Mouse (Mus musculus) hindbrain, embryonic 11.5 days (tissue): ENCODE measurements at regions not wholly inside any gene's neighbourhood (a gene's known extent, or its start where the extent isn't known, plus 50 kb on each side); places are given as distances from the start of the nearest gene placed in this dataset.

ENCODE experiments used
- ATAC-seq: fragments of 200-750 bp; cut with Nextera tagmentation; 2 replicates; pipeline ENCODE4 v1.8.0; 2017; ENCODE audit warnings: mild to moderate bottlenecking, moderate TSS enrichment, moderate library complexity; ENCODE audit not compliant: low FRiP score
- DNase-seq: peaks from one replicate; pipeline ENCODE4 v3.0.0-alpha.2; 2015; ENCODE audit warnings: low spot score
- H3K27ac ChIP-seq: fragments of 300-500 bp; sonication (generic); 2 replicates; pipeline ENCODE4 v1.5.1; 2014; ENCODE audit warnings: mild to moderate bottlenecking, low read depth, low read length
- H3K27me3 ChIP-seq: fragments of 300-500 bp; sonication (generic); 2 replicates; pipeline ENCODE4 v1.6.1; 2014; ENCODE audit warnings: mild to moderate bottlenecking, low read length, moderate library complexity, mixed read lengths; ENCODE audit not compliant: control insufficient read depth, insufficient read depth
- H3K36me3 ChIP-seq: fragments of 300-500 bp; sonication (generic); 2 replicates; pipeline ENCODE4 v1.6.1; 2014; ENCODE audit warnings: mild to moderate bottlenecking, low read length, moderate library complexity, mixed read lengths; ENCODE audit not compliant: control insufficient read depth, insufficient read depth
- H3K4me1 ChIP-seq: fragments of 300-500 bp; sonication (generic); replicated peaks from 2 replicates; pipeline ENCODE4 v1.6.1; 2014; ENCODE audit warnings: low read length, mixed read lengths; ENCODE audit not compliant: control insufficient read depth, insufficient read depth
- H3K4me2 ChIP-seq: fragments of 300-500 bp; sonication (generic); replicated peaks from 2 replicates; pipeline ENCODE4 v1.6.1; 2014; ENCODE audit warnings: mild to moderate bottlenecking, low read depth, low read length
- H3K4me3 ChIP-seq: fragments of 300-500 bp; sonication (generic); 2 replicates; pipeline ENCODE4 v1.5.1; 2014; ENCODE audit warnings: low read depth, low read length
- H3K9ac ChIP-seq: fragments of 300-500 bp; sonication (generic); 2 replicates; pipeline ENCODE4 v1.6.1; 2014; ENCODE audit warnings: low read depth, low read length
- H3K9me3 ChIP-seq: fragments of 300-500 bp; sonication (generic); 2 replicates; pipeline ENCODE4 v1.6.1; 2016; ENCODE audit warnings: low read length; ENCODE audit not compliant: control insufficient read depth
- WGBS: fragments of 180-500 bp; shearing (Covaris S2); extraction: QIAGEN DNeasy Blood & Tissue Kit; methylation state at CpG from one replicate; pipeline ENCODE4 v1.1.7; 2014; 5-methylcytosine and 5-hydroxymethylcytosine counted together

DNA sequence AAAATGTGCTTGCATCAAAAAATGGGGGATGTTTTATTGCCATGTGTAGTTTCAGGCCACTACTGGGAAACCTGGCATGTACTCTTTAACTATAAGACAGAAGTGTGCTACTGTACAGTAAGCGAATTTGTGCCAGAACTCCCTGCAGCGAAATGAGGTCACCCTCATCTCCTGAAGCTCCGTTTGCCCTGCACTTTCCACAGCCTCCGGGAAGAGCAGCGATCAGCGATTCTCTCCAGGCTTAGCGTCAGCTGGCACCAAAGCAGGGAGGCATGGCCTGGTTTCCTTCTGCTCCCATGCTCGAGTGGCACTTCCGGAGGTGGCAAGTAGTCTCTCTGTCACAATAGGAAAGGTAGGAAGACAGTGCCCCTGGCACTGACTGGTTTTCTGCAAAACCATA, 88.8 kb upstream of the Arg1 start:
- Histone ChIP-seq H3K9ac (no peak overlapping the region), H3K9me3 (no peaks in the 10 kb centered on the region), H3K36me3 (no peaks in the 10 kb centered on the region), H3K4me1 (no peaks in the 10 kb centered on the region), H3K4me2 (no peak overlapping the region), H3K4me3 (no peak overlapping the region), H3K27ac (no peak overlapping the region), H3K27me3 (no peaks in the 10 kb centered on the region)
- 81% methylated on average over 9 of the region's 9 CpGs for WGBS
- DNase-seq (no peak), ATAC-seq (no peak)

DNA sequence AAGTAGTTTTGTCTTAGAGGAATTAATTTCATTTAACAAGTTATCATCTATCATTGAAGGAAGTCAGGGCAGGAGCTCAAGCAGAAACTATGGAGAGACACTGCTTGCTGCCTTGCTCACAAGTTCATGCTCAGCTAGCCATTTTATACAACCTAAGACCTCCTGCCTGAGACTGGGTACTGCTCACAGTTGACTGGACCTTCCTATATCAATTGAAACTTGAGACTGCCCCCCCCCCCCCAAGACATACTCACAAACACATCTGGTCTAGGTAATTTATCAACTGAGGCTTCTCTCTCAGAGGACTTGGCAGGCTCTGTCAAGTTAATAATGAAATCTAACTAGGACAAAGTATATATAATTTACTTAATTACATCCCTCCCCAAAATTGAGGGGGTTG, 84.8 kb upstream of the Arg1 start:
- no peaks in the 10 kb centered on the region for H3K4me1 ChIP-seq
- H3K9ac ChIP-seq: no peak overlapping the region
- H3K27ac ChIP-seq: no peak overlapping the region
- no peaks in the 10 kb centered on the region for H3K27me3 ChIP-seq
- no peak overlapping the region for H3K4me2 ChIP-seq
- no peak for DNase-seq
- H3K36me3 ChIP-seq: no peaks in the 10 kb centered on the region
- H3K9me3 ChIP-seq: no peaks in the 10 kb centered on the region
- ATAC-seq: no peak
- no peak overlapping the region for H3K4me3 ChIP-seq

DNA sequence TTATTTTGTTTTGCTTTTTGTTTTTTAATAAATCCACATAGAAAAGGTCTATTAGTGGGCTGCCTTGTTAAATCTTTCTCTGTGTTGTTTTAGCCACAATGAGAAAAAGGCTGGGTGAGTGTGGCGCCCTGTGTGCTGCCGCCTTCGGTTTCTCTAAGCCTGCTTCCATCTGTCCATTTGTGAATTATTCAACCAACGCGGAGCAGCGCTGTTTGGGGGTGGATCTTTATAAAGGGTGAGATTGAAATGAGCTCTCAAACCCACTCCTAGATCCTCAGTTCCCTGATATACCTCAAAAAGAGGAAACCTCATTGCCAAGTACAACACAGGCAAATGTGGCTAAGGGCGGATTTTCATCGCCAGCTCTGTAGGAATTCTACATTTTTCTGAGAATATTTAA, 74.0 kb upstream of the Arg1 start:
- DNase-seq (no peak), ATAC-seq (no peak)
- Histone ChIP-seq H3K9me3 (no peaks in the 10 kb centered on the region), H3K27me3 (no peaks in the 10 kb centered on the region), H3K27ac (no peak overlapping the region), H3K36me3 (no peaks in the 10 kb centered on the region), H3K4me3 (no peak overlapping the region), H3K9ac (no peak overlapping the region), H3K4me2 (no peak overlapping the region), H3K4me1 (no peaks in the 10 kb centered on the region)
- 79% methylated on average over 8 of the region's 8 CpGs for WGBS

DNA sequence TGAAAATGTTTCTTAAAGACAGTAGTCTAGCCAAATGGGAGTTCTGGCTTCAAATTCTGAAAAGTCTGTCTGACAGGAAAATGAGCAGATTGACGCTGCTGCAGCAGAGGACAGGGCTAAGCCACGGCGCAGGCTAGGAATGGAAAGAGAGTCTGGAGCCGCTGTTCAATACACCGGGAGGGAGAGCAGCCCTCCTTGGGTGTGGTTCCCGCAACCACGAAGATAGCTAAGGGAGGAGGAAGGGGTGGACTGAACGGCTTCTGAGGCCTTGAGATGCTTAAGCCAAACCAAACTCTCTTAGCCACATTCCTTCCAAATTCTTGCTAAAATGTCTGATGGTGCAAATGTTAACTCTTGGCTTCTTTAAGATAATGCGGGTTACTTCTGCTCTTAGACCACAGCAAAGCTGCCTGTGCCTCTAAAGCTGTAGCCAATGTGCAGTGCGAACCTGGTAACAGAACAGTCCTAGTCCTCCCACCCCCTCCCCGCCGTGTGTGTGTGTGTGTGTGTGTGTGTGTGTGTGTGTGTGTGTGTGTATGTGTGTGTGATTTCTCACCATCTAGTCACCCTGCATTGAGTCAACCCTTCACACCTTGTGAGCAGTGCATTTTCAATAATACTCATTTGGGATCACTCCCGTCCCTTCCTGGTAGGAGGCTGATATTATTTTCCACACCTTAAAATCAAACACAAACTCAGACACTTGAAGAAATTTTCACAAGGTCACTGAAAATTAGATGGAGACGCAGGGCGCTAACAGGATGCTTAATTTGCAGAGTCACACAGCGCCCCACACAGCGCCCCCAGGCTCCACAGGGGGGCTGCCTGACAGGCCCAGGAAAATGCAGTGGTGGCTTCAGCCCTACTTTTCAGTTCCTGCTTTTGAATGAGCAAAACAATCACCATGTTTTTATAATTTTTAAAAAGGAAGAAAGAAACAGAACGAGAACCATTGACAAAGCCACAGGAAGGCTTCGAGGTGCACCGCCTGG, 73.2 kb upstream of the Arg1 start:
- no peaks in the 10 kb centered on the region for H3K4me1 ChIP-seq
- no peaks in the 10 kb centered on the region for H3K36me3 ChIP-seq
- DNase-seq: no peak
- no peak overlapping the region for H3K27ac ChIP-seq
- no peak overlapping the region for H3K4me2 ChIP-seq
- ATAC-seq: no peak
- WGBS: 80% methylated on average over 20 of the region's 20 CpGs
- H3K9me3 ChIP-seq: no peaks in the 10 kb centered on the region
- no peaks in the 10 kb centered on the region for H3K27me3 ChIP-seq
- H3K4me3 ChIP-seq: no peak overlapping the region
- H3K9ac ChIP-seq: no peak overlapping the region

DNA sequence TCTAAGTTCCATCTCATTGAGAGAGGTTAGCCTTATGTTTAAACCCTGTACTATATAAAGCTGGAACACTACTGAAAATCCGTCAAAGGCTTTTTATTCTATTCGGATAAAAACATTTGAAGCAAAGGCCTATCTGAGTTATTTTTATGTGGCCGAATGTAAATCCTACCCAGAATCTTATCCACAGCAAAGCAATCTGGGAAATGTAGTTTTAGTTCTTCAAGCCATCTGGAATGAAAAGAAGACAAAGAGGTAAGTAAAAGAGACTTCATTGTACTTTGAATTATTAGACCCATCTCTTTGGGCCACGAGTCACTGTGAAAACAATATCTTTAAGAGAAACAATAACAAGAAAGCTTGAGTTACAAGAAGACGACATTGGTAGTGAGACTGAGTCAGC, 72.5 kb upstream of the Arg1 start:
- H3K27ac ChIP-seq: no peak overlapping the region
- no peaks in the 10 kb centered on the region for H3K36me3 ChIP-seq
- no peak overlapping the region for H3K4me2 ChIP-seq
- H3K9me3 ChIP-seq: no peaks in the 10 kb centered on the region
- DNase-seq (no peak), ATAC-seq (no peak)
- WGBS: 85% methylated on average over 5 of the region's 5 CpGs
- H3K27me3 ChIP-seq: no peaks in the 10 kb centered on the region
- H3K4me1 ChIP-seq: no peaks in the 10 kb centered on the region
- H3K9ac ChIP-seq: no peak overlapping the region
- no peak overlapping the region for H3K4me3 ChIP-seq

DNA sequence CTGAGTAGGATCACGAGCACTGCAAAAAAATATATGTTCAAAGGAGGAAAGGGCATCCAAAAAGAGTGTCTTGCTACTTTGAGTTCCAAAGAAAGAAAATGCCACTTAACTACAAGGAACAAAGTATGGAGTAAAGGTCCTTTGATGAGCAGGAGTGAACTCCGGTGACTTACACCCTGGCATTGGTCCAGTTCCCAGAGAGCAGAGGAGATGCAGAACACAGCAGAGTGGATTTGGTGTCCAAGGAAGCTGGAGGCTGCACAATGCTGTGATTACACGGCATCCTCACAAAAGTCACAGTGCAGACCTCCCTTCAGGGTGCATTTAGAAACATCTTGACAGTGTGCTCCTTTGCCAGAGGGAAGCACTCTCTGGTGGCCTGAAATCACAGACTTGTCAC, 70.4 kb upstream of the Arg1 start:
- DNase-seq: no peak
- Histone ChIP-seq H3K27ac (no peak overlapping the region), H3K27me3 (no peaks in the 10 kb centered on the region), H3K9ac (no peak overlapping the region), H3K9me3 (no peaks in the 10 kb centered on the region), H3K4me2 (no peak overlapping the region), H3K4me1 (no peaks in the 10 kb centered on the region), H3K4me3 (no peak overlapping the region), H3K36me3 (no peaks in the 10 kb centered on the region)
- 92% methylated on average over 3 of the region's 3 CpGs for WGBS
- no peak for ATAC-seq

DNA sequence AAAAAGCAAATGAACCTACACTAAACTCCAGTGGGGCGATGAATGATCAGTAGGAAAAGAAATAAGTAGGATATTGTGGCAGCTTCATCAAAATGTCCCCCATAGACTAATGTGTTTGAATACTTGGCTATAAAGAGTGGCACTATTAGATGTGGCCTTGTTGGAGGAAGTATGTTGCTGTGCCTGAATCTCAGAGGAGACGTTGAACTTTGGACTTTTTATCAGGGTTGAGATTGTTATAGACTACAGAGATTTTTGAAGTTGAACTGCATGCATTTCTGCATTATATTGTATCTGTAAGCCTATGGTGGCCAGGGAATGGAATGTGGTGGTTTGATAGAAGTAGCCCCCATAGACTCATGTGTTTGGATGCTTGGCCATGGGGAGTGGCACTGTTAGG, 68.5 kb upstream of the Arg1 start:
- Histone ChIP-seq H3K4me2 (no peak overlapping the region), H3K9ac (no peak overlapping the region), H3K36me3 (no peaks in the 10 kb centered on the region), H3K4me1 (no peaks in the 10 kb centered on the region), H3K27ac (no peak overlapping the region), H3K9me3 (no peaks in the 10 kb centered on the region), H3K27me3 (no peaks in the 10 kb centered on the region), H3K4me3 (no peak overlapping the region)
- DNase-seq: no peak
- no peak for ATAC-seq
- 94% methylated on average over 2 of the region's 2 CpGs for WGBS

DNA sequence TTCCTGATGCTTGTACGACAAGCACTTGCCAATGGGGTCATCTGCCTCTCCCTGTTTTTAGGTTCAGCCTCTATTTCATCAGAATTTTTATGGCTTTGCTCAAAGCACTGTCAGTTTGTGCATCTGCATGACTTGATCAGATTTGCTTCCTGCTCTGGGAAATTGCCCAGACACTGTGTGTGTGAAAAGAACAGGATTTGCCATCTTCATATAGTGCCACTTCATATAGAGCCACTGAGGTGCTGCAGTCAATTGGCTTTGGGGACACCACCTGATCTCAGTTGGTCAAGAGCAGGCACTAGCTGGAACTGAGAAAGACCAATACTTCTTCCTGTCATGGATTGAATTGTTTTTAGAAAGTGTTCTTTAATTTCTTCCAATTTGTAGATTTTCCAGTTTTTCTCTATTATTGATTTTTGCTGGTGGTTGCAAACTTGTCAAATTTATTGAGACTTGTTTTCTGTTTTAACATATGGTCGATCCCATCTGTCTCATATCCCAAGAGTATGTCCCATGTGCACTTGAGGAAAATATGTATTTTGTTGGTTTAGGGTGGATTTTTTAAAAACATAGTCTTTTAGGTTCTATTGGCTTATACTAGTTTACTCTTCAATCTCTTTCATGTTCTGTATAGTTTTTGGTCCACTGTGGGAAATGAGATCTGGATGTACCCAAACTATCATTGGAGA, 62.8 kb upstream of the Arg1 start:
- H3K36me3 ChIP-seq: no peaks in the 10 kb centered on the region
- ATAC-seq: no peak
- H3K9ac ChIP-seq: no peak overlapping the region
- no peaks in the 10 kb centered on the region for H3K9me3 ChIP-seq
- DNase-seq: no peak
- WGBS: 88% methylated on average over 2 of the region's 2 CpGs
- no peak overlapping the region for H3K4me3 ChIP-seq
- H3K27me3 ChIP-seq: no peaks in the 10 kb centered on the region
- H3K27ac ChIP-seq: no peak overlapping the region
- no peak overlapping the region for H3K4me2 ChIP-seq
- no peaks in the 10 kb centered on the region for H3K4me1 ChIP-seq

DNA sequence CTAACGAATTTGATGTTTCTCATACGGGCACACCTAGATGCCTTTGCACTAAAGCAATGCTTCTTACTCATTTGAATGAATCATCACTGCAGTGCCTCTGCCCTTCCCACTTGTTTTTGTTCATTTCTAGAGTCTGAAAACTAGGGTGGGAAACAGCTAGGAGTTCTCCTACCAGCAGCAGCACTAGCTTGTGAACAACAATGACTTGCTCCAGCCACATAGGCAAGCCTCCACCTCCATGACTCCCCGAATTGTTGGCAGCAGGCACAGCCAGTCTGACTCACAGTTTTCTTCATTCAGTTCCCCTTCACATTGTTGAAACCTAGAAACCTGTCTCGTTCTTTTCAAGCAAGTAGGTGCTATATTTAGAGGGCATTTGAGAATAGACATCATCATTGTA, 57.5 kb upstream of the Arg1 start:
- ATAC-seq (no peak), DNase-seq (no peak)
- 93% methylated on average over 4 of the region's 4 CpGs for WGBS
- Histone ChIP-seq H3K27me3 (no peaks in the 10 kb centered on the region), H3K4me2 (no peak overlapping the region), H3K36me3 (no peaks in the 10 kb centered on the region), H3K9me3 (no peaks in the 10 kb centered on the region), H3K4me1 (no peaks in the 10 kb centered on the region), H3K4me3 (no peak overlapping the region), H3K9ac (no peak overlapping the region), H3K27ac (no peak overlapping the region)
